Mouse (Mus musculus) MEL (cell line): ENCODE data around the gene Pde3b.

Source experiments
- BHLHE40 ChIP-seq: IDR thresholded peaks from 2 replicates; pipeline ENCODE4 v1.6.1; 2012; ENCODE audit warnings: low read depth, mild to moderate bottlenecking, inconsistent platforms, low read length, improper control_type of control experiment, borderline replicate concordance
- CTCF ChIP-seq, 3 experiments: IDR thresholded peaks in 2 of 3; conservative IDR thresholded peaks in 1 of 3; 2 replicates each; pipeline ENCODE4 v1.5.1; 2011 to 2012; ENCODE audit warnings: low read length in 3 of 3, low read depth in 2 of 3, mild to moderate bottlenecking in 2 of 3, improper control_type of control experiment in 1 of 3, inconsistent platforms in 1 of 3, mixed read lengths in 1 of 3, moderate library complexity in 1 of 3; ENCODE audit not compliant: control insufficient read depth in 1 of 3, insufficient read depth in 1 of 3, poor library complexity in 1 of 3, severe bottlenecking in 1 of 3
- E2F4 ChIP-seq: IDR thresholded peaks from 2 replicates; pipeline ENCODE4 v1.6.1; 2011; ENCODE audit warnings: low read depth, low read length, improper control_type of control experiment, borderline replicate concordance

DNA sequence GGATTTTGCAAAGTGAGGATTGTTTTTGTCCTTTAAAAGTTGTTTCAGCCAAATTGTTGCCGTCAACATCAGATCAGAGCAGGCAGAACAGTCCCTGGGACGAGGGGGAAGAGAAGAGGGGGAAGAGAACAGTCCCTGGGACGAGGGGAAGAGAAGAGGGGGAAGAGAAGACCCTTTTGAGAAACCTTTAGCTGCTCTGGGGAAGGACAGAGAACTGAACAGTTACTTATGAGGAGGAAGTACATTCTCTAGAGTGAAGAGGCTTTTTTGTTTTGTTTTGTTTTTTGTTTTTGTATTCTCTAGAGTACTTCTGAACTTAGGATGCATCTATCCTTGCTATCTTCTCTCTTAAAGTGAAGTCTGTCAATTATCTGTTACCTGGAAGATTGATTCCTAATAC, 37.8 kb downstream of the Pde3b start:
- TF ChIP-seq E2F4 (no peak), CTCF (IDR thresholded peaks at IDR 0.05 in 2 of 3, conservative IDR thresholded peaks at IDR 0.05 in 1 of 3; ENCODE audit: control insufficient read depth in 1 of 3, insufficient read depth in 1 of 3, low read depth in 2 of 3, low read length in 3 of 3, poor library complexity in 1 of 3, severe bottlenecking in 1 of 3) (no peak), BHLHE40 (no peak)
